Comparison of ENCODE assay signal across 15 mouse cellular contexts in the genomic region with DNA sequence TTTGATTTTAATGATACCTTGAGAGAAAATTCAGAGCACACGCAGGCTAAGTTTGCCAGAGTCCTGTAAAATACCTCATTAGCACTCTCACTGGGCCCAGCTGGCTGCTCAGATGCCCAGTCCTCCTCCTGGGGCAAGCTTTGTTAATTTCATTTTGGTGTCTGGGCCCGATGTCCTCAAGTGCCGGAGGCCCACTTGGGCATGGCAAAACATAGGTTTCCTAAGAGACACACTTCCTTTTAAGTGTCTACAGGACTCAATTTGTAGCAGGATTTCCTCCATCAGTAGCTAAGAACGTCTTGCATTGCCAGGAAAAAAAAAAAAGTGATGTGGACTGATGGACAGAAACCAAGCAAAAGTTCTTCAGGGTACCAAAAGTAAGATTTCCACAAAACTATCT.
"Had no signal": no experiment of that assay in that cellular context is flagged by ENCODE, and none has a peak within 500 bp of the region (broad histone marks: within the 10 kb centered on the region; RNA-seq: fewer than 3 reads in every experiment).

No protein-coding gene starts in this region.

- H3K27me3 ChIP-seq: limb, embryonic 12.5 days; megakaryocyte, embryonic 14.5 days; midbrain, embryonic 13.5 days had no signal

- DNase-seq: kidney, adult 8-10 months; kidney, postnatal 36 days; layer of hippocampus, adult 9-11 months; layer of hippocampus, postnatal 36 days; liver; lung, adult 18-20 months; lung, postnatal 36 days; thymus, postnatal 4 days had no signal

- H3K9ac ChIP-seq: limb, embryonic 12.5 days; liver, embryonic 14.5 days; midbrain, embryonic 13.5 days had no signal

- H3K4me2 ChIP-seq: limb, embryonic 12.5 days; midbrain, embryonic 13.5 days had no signal

- H3K4me1 ChIP-seq: limb, embryonic 12.5 days; megakaryocyte, embryonic 14.5 days; midbrain, embryonic 13.5 days had no signal

- H3K36me3 ChIP-seq: limb, embryonic 12.5 days; midbrain, embryonic 13.5 days had no signal

- H3K27ac ChIP-seq: kidney, postnatal 0 days; limb, embryonic 12.5 days; liver, embryonic 14.5 days; midbrain, embryonic 13.5 days; stomach, postnatal 0 days had no signal

- H3K9me3 ChIP-seq: midbrain, embryonic 13.5 days had no signal

- ATAC-seq: intestine, postnatal 0 days; midbrain, embryonic 13.5 days had no signal

- H3K4me3 ChIP-seq: limb, embryonic 12.5 days; megakaryocyte, embryonic 14.5 days; midbrain, embryonic 13.5 days had no signal
